Mouse (Mus musculus) G1E (cell line): ENCODE results near the gene Hipk2.

Experiments used
- CTCF ChIP-seq: IDR thresholded peaks from 2 replicates; pipeline ENCODE4 v1.5.1; 2012; ENCODE audit warnings: low read depth, low read length, inconsistent platforms, mixed read lengths
- POLR2AphosphoS5 ChIP-seq: IDR thresholded peaks from 2 replicates; pipeline ENCODE4 v1.6.1; 2012; ENCODE audit warnings: low read depth, low read length, inconsistent platforms; ENCODE audit not compliant: insufficient replicate concordance
- TAL1 ChIP-seq: conservative IDR thresholded peaks from 2 replicates; pipeline ENCODE4 v1.6.1; 2012; ENCODE audit warnings: low read depth, low read length, inconsistent platforms, mixed read lengths

- TF ChIP-seq TAL1, result no peak
- TF ChIP-seq CTCF, result no peak
- no peak for TF ChIP-seq POLR2AphosphoS5
Observed at GRCm38 (mm10) chr6:38787811-38788509, 88.0 kb downstream of the Hipk2 start.
